Mouse (Mus musculus) limb, embryonic 14.5 days (tissue): ENCODE data around the gene Gsdma2. TPM values are rescaled to one million over a fixed set of nuclear protein-coding genes. Genes with fewer than 3 reads are reported as not detected.
A peak's percentile ranks its signal among the peaks of the same experiment; 100 is the strongest.
"Not testable (repeated sequence)": the region's sequence is repeated elsewhere in the genome, so short reads cannot be mapped to it uniquely, and the experiment has no call there.

Experiments used
- ATAC-seq: fragments of 200-750 bp; cut with Nextera tagmentation; 2 replicates; pipeline ENCODE4 v1.8.0; 2017; ENCODE audit warnings: low read depth, moderate number of reproducible peaks, moderate TSS enrichment; ENCODE audit not compliant: low FRiP score
- DNase-seq: peaks from one replicate; pipeline ENCODE4 v3.0.0-alpha.2; 2015; ENCODE audit warnings: low spot score
- H3K27ac ChIP-seq: fragments of 300-500 bp; sonication (generic); replicated peaks from 2 replicates; pipeline ENCODE4 v1.5.1; 2014; ENCODE audit warnings: low read depth, mild to moderate bottlenecking, low read length, moderate library complexity, mixed read lengths
- H3K27me3 ChIP-seq: fragments of 300-500 bp; sonication (generic); 2 replicates; pipeline ENCODE4 v1.6.1; 2014; ENCODE audit warnings: low read length, mixed read lengths; ENCODE audit not compliant: control insufficient read depth, insufficient read depth
- H3K36me3 ChIP-seq: fragments of 300-500 bp; sonication (generic); 2 replicates; pipeline ENCODE4 v1.6.1; 2014; ENCODE audit warnings: mild to moderate bottlenecking, low read length, moderate library complexity, mixed read lengths; ENCODE audit not compliant: control insufficient read depth, insufficient read depth
- H3K4me1 ChIP-seq: fragments of 300-500 bp; sonication (generic); 2 replicates; pipeline ENCODE4 v1.6.1; 2014; ENCODE audit warnings: antibody characterized with exemption, low read length, mixed read lengths; ENCODE audit not compliant: control insufficient read depth, insufficient read depth
- H3K4me2 ChIP-seq: fragments of 300-500 bp; sonication (generic); replicated peaks from 2 replicates; pipeline ENCODE4 v1.6.1; 2014; ENCODE audit warnings: low read depth, mild to moderate bottlenecking, low read length, moderate library complexity; ENCODE audit not compliant: severe bottlenecking
- H3K4me3 ChIP-seq: fragments of 300-500 bp; sonication (generic); replicated peaks from 2 replicates; pipeline ENCODE4 v1.5.1; 2014; ENCODE audit warnings: low read length
- H3K9ac ChIP-seq: fragments of 300-500 bp; sonication (generic); 2 replicates; pipeline ENCODE4 v1.6.1; 2014; ENCODE audit warnings: mild to moderate bottlenecking, low read depth, low read length, moderate library complexity; ENCODE audit not compliant: severe bottlenecking
- H3K9me3 ChIP-seq: fragments of 300-500 bp; sonication (generic); 2 replicates; pipeline ENCODE4 v1.6.1; 2016; ENCODE audit warnings: low read length; ENCODE audit not compliant: control insufficient read depth
- POLR2A ChIP-seq: fragments of 200-500 bp; IDR thresholded peaks from 2 replicates; pipeline ENCODE4 v1.8.0; 2012; ENCODE audit warnings: inconsistent platforms, mild to moderate bottlenecking, moderate library complexity, borderline replicate concordance; ENCODE audit not compliant: insufficient read depth, insufficient read length; ENCODE audit errors: extremely low read depth
- WGBS: fragments of 180-500 bp; shearing (Covaris S2); extraction: QIAGEN DNeasy Blood & Tissue Kit; methylation state at CpG from one replicate; pipeline ENCODE4 v1.1.7; 2014; 5-methylcytosine and 5-hydroxymethylcytosine counted together
- polyA plus RNA-seq, 2 experiments: library from polyadenylated mRNA; depleted of rRNA in 1 of 2; stranded (reverse) in 1 of 2; unstranded in 1 of 2; fragments of >200 nt; fragmentation: Nextera tagmentation in 1 of 2; extraction: Ambion mirVana in 1 of 2; gene quantifications; 2 replicates each; pipeline versions ENCODE4 v1.2.1 to v1.2.3; 2012 to 2014

Gsdma2 gene
- polyA plus RNA-seq, 2 experiments: not detected

GRCm38 (mm10) chr11:98668984-98669383 lies 22.4 kb downstream of the Gsdma2 start:
- TF ChIP-seq POLR2A: no peak
- H3K36me3 ChIP-seq: no peaks in the 10 kb centered on the region
- no peak overlapping the region for H3K4me2 ChIP-seq
- ATAC-seq: no peak
- no peak overlapping the region for H3K9ac ChIP-seq
- H3K9me3 ChIP-seq: no peaks in the 10 kb centered on the region
- no peaks in the 10 kb centered on the region for H3K4me1 ChIP-seq
- no peak for DNase-seq
- WGBS: 65% methylated on average over 2 of the region's 2 CpGs
- H3K4me3 ChIP-seq: no peak overlapping the region
- H3K27me3 ChIP-seq: 0 out of 2 replicates have a peak, but pooled peaks cover 14% of the 10 kb centered on the region
- no peak overlapping the region for H3K27ac ChIP-seq

DNA sequence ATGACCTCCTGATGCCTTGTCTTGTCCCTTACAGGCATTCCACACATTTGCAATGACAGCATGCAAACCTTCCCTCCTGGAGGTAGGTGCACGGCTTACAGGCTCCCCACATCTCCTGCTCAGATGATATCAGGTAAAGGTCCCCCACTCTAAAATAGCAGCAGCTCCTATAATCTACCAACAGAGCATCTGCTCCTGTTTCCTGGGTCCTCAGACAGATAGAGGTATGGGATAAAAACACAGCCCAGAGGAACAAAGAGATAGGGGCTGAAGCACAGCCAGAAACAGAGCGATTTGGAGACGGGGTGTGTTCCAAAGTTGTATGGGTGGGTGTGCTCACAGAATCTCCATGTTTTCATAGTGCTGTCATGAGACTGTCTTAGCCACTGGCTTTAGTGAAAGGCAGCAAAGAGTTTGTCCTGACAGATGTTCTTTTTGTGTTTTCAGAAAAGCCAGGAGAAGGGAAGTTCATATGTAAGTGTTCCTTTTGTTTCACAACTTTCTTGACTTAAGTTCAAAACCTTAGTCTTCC lies 24.8 kb downstream of the Gsdma2 start:
- no peak for TF ChIP-seq POLR2A
- WGBS: 66% methylated on average over 3 of the region's 3 CpGs

DNA sequence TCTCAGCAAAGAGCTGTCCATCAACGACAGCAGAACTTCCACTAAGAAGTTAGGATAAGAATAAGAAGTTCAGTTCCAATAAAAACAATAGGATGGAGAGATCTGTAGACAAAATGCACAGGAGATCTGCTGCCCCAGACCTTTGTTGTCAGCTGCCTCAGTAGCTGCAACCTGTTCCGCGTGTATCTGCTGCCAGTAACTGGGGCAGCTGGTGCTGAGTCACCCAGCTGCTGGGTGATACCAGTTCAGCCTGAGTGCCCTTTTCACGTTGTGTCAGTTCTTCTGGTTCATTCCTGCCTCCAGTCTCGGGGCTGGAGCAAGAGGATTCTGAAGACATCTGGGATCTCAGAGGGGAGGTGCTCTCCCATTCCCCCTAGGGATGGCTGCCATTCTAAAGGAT lies 25.3 kb downstream of the Gsdma2 start:
- no peaks in the 10 kb centered on the region for H3K9me3 ChIP-seq
- no peak overlapping the region for H3K4me3 ChIP-seq
- ATAC-seq: no peak
- no peaks in the 10 kb centered on the region for H3K4me1 ChIP-seq
- no peak for DNase-seq
- no peak for TF ChIP-seq POLR2A
- H3K4me2 ChIP-seq: no peak overlapping the region
- H3K27ac ChIP-seq: no peak overlapping the region
- no peak overlapping the region for H3K9ac ChIP-seq
- 0 out of 2 replicates have a peak, but pooled peaks cover 14% of the 10 kb centered on the region for H3K27me3 ChIP-seq
- WGBS: 58% methylated on average over 5 of the region's 5 CpGs
- H3K36me3 ChIP-seq: no peaks in the 10 kb centered on the region

More for the DNA sequence above, 24.8 kb downstream of the Gsdma2 start:
- DNase-seq (no peak), ATAC-seq (no peak)
- H3K9ac ChIP-seq: no peak overlapping the region
- H3K4me2 ChIP-seq: no peak overlapping the region
- H3K36me3 ChIP-seq: no peaks in the 10 kb centered on the region
- H3K27ac ChIP-seq: no peak overlapping the region
- 0 out of 2 replicates have a peak, but pooled peaks cover 14% of the 10 kb centered on the region for H3K27me3 ChIP-seq
- H3K4me3 ChIP-seq: no peak overlapping the region
- no peaks in the 10 kb centered on the region for H3K9me3 ChIP-seq
- H3K4me1 ChIP-seq: no peaks in the 10 kb centered on the region

DNA sequence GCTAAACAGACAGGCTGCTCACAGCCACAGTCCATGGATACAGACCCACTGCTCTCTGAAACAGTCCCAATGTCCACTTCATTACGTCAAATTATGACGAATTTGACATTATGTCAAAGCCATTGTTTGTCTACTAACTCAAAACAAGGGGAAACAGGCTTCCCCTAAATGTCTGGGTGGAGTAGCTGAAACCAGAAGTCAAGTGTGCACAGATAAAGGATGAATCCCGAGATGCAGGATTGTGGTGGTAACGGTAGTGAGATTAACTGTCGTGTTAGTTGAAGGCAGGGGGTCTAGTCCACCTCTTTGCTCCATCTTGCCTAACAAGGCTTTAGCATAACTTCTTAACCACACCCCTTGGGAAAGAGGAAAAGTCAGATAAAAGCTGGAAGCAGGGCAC lies 25.9 kb downstream of the Gsdma2 start:
- 90% methylated on average over 5 of the region's 5 CpGs for WGBS
- H3K27me3 ChIP-seq: 0 out of 2 replicates have a peak, but pooled peaks cover 10% of the 10 kb centered on the region
- H3K27ac ChIP-seq: no peak overlapping the region
- H3K36me3 ChIP-seq: no peaks in the 10 kb centered on the region
- DNase-seq (no peak), ATAC-seq (no peak)
- no peak for TF ChIP-seq POLR2A
- no peak overlapping the region for H3K9ac ChIP-seq
- H3K4me1 ChIP-seq: no peaks in the 10 kb centered on the region
- no peak overlapping the region for H3K4me3 ChIP-seq
- H3K4me2 ChIP-seq: no peak overlapping the region
- no peaks in the 10 kb centered on the region for H3K9me3 ChIP-seq

DNA sequence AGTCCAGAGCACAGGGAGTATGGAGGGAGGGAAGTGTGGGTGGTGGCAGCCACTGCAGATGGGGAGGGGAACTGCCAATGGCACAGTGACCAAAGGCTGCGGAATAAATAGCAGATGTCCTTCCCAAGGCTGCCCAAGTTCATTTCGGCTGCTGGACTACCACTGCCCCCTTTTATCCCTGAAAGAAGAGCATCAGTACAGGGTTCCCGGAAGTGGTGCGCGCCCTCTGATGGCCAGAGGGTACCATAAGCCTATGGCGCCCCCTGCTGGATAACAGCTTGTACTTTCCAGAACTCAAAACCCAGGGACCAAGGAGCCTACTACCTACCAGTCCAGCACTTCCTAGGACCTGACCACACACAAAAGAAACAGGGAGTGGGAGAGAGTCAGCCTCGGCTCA lies 26.6 kb downstream of the Gsdma2 start:
- not testable (repeated sequence) for H3K9ac ChIP-seq, H3K27me3 ChIP-seq, H3K4me1 ChIP-seq, H3K9me3 ChIP-seq, H3K4me3 ChIP-seq, H3K27ac ChIP-seq, H3K36me3 ChIP-seq, ATAC-seq
- 0 out of 2 replicates have a peak overlapping the region, but pooled peaks have one; percentile 10 for H3K4me2 ChIP-seq
- WGBS: 7% methylated on average over 6 of the region's 7 CpGs
- peak; percentile 18 for DNase-seq
